Mouse (Mus musculus): ENCODE results near the gene Rps8.
A peak's percentile ranks its signal among the peaks of the same experiment; 100 is the strongest.

Rps8 gene

GRCm38 (mm10) chr4:117124518-117125347 lies 31.3 kb downstream of the Rps8 start:
- DNase-seq = peak; percentile 63 to 64

- DNase-seq = no peak
Measured at GRCm38 (mm10) chr4:117124218-117124517, 31.9 kb downstream of the Rps8 start.

DNA sequence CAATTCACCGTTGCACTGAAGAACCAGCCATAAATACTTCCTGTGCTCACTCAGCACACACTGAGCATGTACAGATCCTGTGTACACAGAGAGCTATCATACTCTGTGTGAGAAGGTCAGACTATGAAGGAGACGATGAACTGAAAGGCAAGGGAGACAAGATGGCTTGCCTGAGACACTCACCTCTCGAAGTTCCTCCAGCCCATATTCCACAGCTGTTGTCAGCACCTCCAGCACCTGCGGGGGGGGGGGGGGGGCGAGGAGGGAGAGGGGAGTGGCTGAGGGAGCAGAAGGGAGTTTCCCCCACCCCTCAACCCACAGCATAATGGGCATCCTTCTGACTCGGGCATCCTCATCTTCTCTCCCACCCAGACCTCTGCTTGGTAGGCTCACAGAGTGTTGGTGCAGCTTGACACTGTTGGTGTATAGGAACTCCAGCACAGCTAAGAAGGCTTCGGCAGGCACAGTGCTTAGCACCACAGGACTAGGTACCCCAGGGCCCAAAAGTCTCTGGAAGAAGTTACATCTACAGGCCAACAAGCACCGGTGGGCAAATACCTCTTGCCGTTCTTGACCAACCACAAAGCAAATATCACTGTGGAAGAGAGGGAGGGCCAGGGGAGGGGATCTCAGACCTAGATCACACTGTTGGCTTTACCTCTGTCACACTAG lies 32.4 kb downstream of the Rps8 start:
- no peak for DNase-seq

DNA sequence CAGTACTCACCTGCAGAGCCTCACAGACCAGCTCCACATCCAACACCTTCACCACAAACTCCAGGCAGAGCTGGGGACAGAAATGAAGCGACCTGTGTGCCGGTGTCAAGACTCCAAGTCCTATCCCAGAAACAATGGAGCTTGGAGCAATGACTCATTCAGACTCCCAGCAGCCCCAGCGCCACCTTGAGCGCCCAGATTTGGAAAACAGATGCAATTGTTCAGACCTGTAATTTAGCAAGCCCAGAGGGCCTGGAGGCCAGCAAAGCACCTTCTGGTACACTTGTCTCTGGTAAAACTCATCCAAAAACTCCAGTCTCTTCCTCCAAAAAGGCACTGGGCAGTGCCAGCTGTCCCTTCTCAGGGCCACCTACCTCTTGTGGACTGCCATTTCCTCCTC lies 33.8 kb downstream of the Rps8 start:
- DNase-seq = no peak

DNA sequence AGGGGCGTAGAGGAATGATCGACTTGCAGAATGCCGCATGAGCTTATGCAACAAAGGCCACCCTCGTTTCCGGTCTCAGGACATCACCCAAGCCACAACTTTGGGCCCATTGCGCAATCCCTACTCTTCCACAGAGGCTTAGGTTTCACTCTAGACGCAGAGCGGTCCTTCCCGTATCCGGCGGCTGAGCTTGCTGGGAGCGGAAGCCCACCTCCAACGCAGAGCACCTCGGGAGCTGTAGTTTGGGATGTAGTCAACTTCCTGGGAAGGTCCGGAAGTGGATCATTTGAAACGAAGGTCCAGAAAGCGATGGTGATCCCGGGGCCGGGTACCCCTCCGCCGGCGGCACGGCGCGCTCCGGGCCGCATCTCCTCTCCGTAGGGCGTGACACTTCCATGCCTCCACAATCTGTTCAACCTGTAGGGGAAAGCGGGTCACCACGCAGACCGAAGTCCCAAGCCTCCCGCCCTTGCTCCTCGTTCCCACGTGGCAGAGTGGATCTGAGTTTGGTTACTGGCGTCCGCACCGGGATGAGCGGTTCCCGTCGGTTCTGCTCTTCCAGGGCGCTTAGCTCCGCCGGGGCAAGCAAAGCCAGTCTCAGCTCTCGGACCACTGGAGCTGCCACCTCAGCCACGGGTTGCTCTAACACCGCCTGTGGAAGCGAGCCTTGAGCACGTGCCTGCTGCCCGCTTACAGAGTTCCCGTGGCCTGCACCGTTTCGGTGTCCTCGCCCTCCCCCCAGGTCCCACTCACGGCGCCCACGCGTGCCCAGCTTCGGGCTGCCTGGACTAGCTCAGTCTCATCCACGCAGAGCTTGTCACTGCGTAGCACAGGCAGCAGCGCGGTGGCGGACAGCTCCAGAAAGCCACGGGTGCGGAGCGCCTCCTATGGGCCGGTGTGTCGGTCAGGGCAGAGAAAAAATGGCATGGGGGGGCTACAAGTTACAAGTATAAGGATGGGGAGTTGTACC lies 35.3 kb downstream of the Rps8 start:
- peak; percentile 80 to 90 for DNase-seq

- no peak for DNase-seq
Measured at GRCm38 (mm10) chr4:117120052-117120444, 36.0 kb downstream of the Rps8 start.

- DNase-seq = no peak
Measured at GRCm38 (mm10) chr4:117119636-117120035, 36.4 kb downstream of the Rps8 start.

DNA sequence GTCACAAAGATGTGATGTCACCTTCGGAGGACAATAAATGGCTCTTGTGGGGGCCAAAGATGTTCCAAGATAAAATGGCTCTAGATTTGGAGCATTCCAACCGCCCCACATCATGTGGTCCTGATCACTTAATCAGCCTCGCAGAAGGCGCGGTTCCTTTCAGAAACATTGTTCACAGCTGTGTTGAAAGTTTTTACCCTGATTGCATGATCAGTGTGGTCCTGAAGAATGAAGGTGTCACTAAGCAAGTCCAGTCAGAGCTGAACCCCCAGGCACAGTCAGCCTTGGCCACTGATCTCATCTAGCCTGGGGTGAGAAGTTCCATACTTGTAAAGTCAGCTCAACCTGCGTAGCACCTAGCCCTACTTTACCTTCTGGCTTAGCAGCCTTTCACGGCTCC lies 38.1 kb downstream of the Rps8 start:
- DNase-seq = no peak

- DNase-seq = no peak
Measured at GRCm38 (mm10) chr4:117115592-117115991, 40.5 kb downstream of the Rps8 start.

DNA sequence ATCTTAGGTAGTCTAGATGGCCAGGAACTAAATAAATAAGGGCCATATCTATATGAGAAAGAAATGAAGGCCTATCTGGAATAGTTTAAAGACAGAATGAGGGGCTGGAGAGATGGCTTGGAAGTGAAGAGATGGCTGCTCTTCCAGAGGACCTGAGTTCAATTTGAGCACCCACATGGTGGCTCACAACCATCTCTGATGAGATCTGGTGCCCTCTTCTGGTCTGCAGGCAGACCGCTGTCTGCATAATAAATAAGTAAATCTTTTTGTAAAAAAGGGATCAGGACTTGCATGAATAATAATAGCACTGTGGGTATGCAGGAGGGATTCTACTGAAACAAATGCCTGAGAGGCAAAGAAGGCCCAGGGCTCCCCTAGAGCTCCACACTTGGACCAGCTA lies 42.8 kb downstream of the Rps8 start:
- DNase-seq = no peak

GRCm38 (mm10) chr4:117110985-117111384 lies 45.1 kb downstream of the Rps8 start:
- DNase-seq = no peak

DNA sequence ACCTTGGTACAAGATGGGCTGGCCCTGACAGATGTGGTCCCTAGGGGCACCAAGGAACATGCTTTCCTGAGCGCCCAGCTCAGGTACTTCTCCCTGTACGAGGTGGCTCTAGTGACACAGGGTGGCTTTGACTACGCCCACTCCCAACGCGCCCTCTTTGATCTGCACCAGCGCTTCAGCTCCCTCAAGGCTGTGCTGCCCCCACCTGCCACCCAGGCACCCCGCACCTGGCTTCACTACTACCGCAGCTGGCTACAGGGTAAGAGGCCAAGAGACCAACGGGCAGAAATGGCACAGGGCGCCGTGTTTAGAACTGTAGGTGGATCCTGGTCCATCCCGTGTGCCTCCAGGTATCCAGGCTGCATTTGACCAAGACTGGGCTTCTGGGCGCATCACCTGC lies 45.8 kb downstream of the Rps8 start:
- DNase-seq = no peak

DNA sequence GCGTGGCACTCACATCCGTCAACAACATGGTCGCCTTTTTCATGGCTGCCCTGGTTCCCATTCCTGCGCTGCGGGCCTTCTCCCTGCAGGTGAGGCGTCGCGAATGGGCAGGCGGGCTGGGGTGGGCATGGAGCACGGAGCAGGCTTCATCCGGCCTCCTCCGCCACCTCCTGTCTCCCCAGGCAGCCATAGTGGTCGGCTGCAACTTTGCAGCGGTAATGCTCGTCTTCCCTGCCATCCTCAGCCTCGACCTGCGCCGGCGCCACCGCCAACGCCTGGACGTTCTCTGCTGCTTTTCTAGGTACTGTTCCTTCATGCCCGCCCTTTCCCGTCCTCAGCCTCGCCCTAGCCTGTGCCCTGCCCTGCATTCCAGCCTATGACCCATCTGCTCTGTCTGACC lies 46.7 kb downstream of the Rps8 start:
- no peak for DNase-seq

DNA sequence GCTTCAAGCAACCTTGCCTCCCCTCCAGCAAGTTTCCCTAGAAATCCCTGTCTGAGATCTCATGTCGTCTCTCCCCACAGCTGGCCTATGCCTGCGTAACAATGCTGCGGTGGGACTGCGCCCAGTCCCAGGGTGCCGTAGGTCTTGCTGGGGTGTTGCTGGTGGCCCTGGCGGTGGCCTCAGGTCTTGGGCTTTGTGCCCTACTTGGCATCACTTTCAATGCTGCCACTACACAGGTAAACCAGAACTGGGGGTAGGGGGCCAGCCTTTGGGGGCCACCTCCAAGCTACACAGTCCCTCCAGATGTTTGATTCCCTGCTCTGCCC lies 47.6 kb downstream of the Rps8 start:
- DNase-seq = no peak

DNA sequence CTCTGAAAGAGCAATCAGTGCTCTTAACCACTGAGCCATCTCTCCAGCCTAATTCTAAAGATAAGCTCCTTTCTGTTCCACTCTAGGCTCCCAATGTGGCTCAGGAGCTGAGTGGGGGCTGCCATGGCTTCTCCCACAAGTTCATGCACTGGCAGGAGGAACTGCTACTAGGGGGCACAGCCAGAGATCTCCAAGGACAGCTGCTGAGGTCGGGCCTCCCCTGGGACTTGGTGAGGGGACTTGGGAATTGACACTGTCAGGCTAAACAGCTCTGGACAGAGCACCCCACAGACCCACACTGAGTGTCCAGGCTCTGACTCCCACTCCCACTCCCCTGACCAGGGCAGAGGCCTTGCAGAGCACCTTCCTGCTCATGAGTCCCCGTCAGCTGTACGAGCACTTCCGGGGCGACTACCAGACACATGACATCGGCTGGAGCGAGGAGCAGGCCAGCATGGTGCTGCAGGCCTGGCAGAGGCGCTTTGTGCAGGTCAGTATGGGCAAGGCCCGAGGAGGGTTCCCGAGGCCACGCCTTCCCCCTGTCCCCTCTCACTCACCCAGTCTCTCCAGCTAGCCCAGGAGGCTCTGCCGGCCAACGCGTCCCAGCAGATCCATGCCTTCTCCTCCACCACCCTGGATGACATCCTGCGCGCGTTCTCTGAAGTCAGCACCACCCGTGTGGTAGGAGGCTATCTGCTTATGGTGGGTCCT lies 48.1 kb downstream of the Rps8 start:
- no peak for DNase-seq

GRCm38 (mm10) chr4:117105127-117105526 lies 50.9 kb downstream of the Rps8 start:
- DNase-seq = no peak

DNA sequence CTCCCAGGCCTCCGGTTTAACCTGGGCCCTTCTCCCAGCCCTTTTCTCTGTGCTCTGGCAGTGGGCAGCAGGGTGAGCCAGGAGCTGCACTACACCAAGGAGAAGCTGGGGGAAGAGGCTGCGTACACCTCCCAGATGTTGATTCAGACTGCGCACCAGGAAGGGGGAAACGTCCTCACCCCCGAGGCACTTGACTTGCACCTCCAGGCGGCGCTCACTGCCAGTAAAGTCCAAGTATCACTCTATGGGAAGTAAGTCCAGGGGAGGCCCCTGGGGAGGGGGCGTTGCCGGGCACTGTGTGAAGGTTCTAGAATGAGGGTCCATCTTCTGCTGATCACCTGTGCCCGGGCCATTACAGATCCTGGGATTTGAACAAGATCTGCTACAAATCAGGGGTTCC lies 51.4 kb downstream of the Rps8 start:
- no peak for DNase-seq

All from spleen, adult 18-20 months (tissue).